Mouse (Mus musculus): ENCODE data around the gene Hspbap1. TPM values are rescaled to one million over a fixed set of nuclear protein-coding genes. Genes with fewer than 3 reads are reported as not detected.

Hspbap1 gene
- polyA plus RNA-seq, 1 experiment from 2014 or later, result 21.9 TPM

- H3K36me3 ChIP-seq, result peaks cover 5% of the 10 kb centered on the region; the same call in 1 of the 2 replicates
- WGBS, result 92% methylated on average over 12 of the region's 12 CpGs
- H3K9ac ChIP-seq (replicated peaks), result no peak overlapping the region
- no peak overlapping the region for H3K4me3 ChIP-seq (replicated peaks)
- H3K27ac ChIP-seq, result no peak overlapping the region
- H3K27me3 ChIP-seq, result no peaks in the 10 kb centered on the region
- no peak overlapping the region for H3K4me2 ChIP-seq (replicated peaks)
- no peaks in the 10 kb centered on the region for H3K9me3 ChIP-seq
- peaks cover 9% of the 10 kb centered on the region for H3K4me1 ChIP-seq (replicated peaks)
- no peak for ATAC-seq
Measured at GRCm38 (mm10) chr16:35742251-35742937, 27.8 kb upstream of the Hspbap1 start.

- Histone ChIP-seq H3K9ac (replicated peaks) (no peak overlapping the region), H3K9me3 (no peaks in the 10 kb centered on the region), H3K27ac (no peak overlapping the region), H3K4me3 (replicated peaks) (no peak overlapping the region), H3K4me2 (replicated peaks) (no peak overlapping the region), H3K27me3 (no peaks in the 10 kb centered on the region), H3K4me1 (replicated peaks) (no peaks in the 10 kb centered on the region), H3K36me3 (peaks cover 5% of the 10 kb centered on the region; the same call in 1 of the 2 replicates)
- WGBS, result 85% methylated on average over 9 of the region's 9 CpGs
- no peak for ATAC-seq
Measured at GRCm38 (mm10) chr16:35747417-35748236, 22.5 kb upstream of the Hspbap1 start.

DNA sequence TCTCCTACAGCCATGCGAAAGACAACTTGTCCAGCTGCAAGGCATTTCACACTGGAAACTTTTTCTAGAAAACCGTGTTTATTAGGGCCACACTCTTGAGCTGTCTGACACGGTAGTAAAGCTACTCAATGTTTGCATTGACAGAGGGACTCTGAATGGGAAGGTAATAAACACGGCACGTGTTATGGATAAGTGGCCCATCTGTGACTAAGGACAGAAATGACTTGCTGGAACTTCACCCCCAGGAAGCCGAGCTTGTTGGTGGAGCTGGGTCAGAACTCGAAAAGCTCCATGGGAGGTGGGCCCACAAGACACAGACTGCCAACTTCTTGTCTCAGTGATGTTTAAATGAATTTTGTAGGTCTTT lies 22.0 kb upstream of the Hspbap1 start:
- Histone ChIP-seq H3K27ac (no peak overlapping the region), H3K27me3 (no peaks in the 10 kb centered on the region), H3K9ac (replicated peaks) (no peak overlapping the region), H3K9me3 (no peaks in the 10 kb centered on the region), H3K36me3 (peaks cover 5% of the 10 kb centered on the region; the same call in 1 of the 2 replicates), H3K4me2 (replicated peaks) (no peak overlapping the region), H3K4me1 (replicated peaks) (no peaks in the 10 kb centered on the region), H3K4me3 (replicated peaks) (no peak overlapping the region)
- no peak for ATAC-seq
- 91% methylated on average over 7 of the region's 7 CpGs for WGBS

DNA sequence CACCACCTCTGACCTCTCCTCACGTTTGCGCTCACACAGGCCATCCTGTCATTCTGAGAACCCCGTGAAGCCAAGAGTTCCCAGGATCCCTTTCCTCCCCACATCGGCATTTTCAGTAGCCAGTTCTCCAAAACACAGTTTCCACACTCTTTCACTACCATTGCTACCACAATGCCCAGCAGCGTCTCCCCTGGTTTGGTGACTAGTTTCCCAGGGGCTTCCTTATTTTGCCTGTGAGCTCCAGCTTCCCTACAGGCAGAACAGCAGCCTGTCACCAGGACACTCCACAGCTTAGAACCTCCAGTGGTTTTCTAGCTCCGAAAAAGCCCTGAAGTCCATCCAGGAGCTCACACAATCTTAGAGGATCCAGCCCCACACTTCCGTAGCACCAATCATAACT lies 20.8 kb upstream of the Hspbap1 start:
- Histone ChIP-seq H3K9ac (replicated peaks) (no peak overlapping the region), H3K36me3 (peaks cover 5% of the 10 kb centered on the region; the same call in 1 of the 2 replicates), H3K4me1 (replicated peaks) (0 out of 2 replicates have a peak, but pooled peaks cover 3% of the 10 kb centered on the region), H3K27me3 (no peaks in the 10 kb centered on the region), H3K4me2 (replicated peaks) (no peak overlapping the region), H3K27ac (no peak overlapping the region), H3K4me3 (replicated peaks) (no peak overlapping the region), H3K9me3 (no peaks in the 10 kb centered on the region)
- ATAC-seq, result no peak
- WGBS, result 81% methylated on average over 7 of the region's 7 CpGs

- no peaks in the 10 kb centered on the region for H3K27me3 ChIP-seq
- H3K9ac ChIP-seq (replicated peaks), result no peak overlapping the region
- ATAC-seq, result no peak
- H3K4me2 ChIP-seq (replicated peaks), result no peak overlapping the region
- H3K4me3 ChIP-seq (replicated peaks), result no peak overlapping the region
- H3K4me1 ChIP-seq (replicated peaks), result peaks cover 8% of the 10 kb centered on the region; the same call in 1 of the 2 replicates
- 89% methylated on average over 4 of the region's 4 CpGs for WGBS
- no peaks in the 10 kb centered on the region for H3K9me3 ChIP-seq
- H3K36me3 ChIP-seq, result no peaks in the 10 kb centered on the region
- no peak overlapping the region for H3K27ac ChIP-seq
Measured at GRCm38 (mm10) chr16:35751841-35752240, 18.3 kb upstream of the Hspbap1 start.

- H3K4me2 ChIP-seq (replicated peaks), result no peak overlapping the region
- no peak for ATAC-seq
- WGBS, result 93% methylated on average over 5 of the region's 5 CpGs
- H3K27ac ChIP-seq, result no peak overlapping the region
- no peaks in the 10 kb centered on the region for H3K36me3 ChIP-seq
- H3K4me3 ChIP-seq (replicated peaks), result no peak overlapping the region
- no peak overlapping the region for H3K9ac ChIP-seq (replicated peaks)
- no peaks in the 10 kb centered on the region for H3K27me3 ChIP-seq
- H3K9me3 ChIP-seq, result no peaks in the 10 kb centered on the region
- H3K4me1 ChIP-seq (replicated peaks), result peaks cover 8% of the 10 kb centered on the region; the same call in 1 of the 2 replicates
Measured at GRCm38 (mm10) chr16:35753926-35754325, 16.2 kb upstream of the Hspbap1 start.

GRCm38 (mm10) chr16:35755502-35756334 lies 14.5 kb upstream of the Hspbap1 start:
- Histone ChIP-seq H3K36me3 (no peaks in the 10 kb centered on the region), H3K4me1 (replicated peaks) (peaks cover 8% of the 10 kb centered on the region; the same call in 1 of the 2 replicates), H3K4me2 (replicated peaks) (no peak overlapping the region), H3K27ac (no peak overlapping the region), H3K9ac (replicated peaks) (no peak overlapping the region), H3K27me3 (no peaks in the 10 kb centered on the region), H3K4me3 (replicated peaks) (no peak overlapping the region), H3K9me3 (no peaks in the 10 kb centered on the region)
- 81% methylated on average over 6 of the region's 6 CpGs for WGBS
- no peak for ATAC-seq

DNA sequence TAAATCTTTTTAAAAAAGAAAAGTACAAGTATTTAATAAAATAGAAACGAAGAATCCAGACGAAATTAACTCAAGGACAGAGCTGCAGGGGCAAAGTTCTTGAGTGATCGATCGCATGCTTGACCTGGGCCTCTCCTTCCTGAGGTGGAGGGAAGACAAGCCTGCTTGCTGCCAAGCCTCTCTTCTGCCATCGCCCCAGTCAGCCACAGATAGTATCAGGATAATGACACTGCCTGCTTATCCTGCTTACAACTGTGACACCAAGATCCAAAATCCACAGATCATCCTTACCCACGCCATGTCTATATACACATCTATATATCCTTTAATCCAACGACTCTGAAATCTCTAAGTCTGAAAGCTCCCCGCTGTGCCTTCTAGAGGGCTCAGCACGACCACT lies 13.5 kb upstream of the Hspbap1 start:
- Histone ChIP-seq H3K4me2 (replicated peaks) (no peak overlapping the region), H3K4me3 (replicated peaks) (no peak overlapping the region), H3K4me1 (replicated peaks) (peaks cover 8% of the 10 kb centered on the region; the same call in 1 of the 2 replicates), H3K9ac (replicated peaks) (no peak overlapping the region), H3K27me3 (no peaks in the 10 kb centered on the region), H3K9me3 (no peaks in the 10 kb centered on the region), H3K36me3 (no peaks in the 10 kb centered on the region), H3K27ac (no peak overlapping the region)
- no peak for ATAC-seq
- 85% methylated on average over 9 of the region's 9 CpGs for WGBS

- no peaks in the 10 kb centered on the region for H3K9me3 ChIP-seq
- peaks cover 5% of the 10 kb centered on the region; the same call in 1 of the 2 replicates for H3K4me1 ChIP-seq (replicated peaks)
- no peak for ATAC-seq
- no peaks in the 10 kb centered on the region for H3K36me3 ChIP-seq
- no peak overlapping the region for H3K4me3 ChIP-seq (replicated peaks)
- no peaks in the 10 kb centered on the region for H3K27me3 ChIP-seq
- no peak overlapping the region for H3K4me2 ChIP-seq (replicated peaks)
- no peak overlapping the region for H3K27ac ChIP-seq
- H3K9ac ChIP-seq (replicated peaks), result no peak overlapping the region
- 88% methylated on average over 5 of the region's 5 CpGs for WGBS
Measured at GRCm38 (mm10) chr16:35759401-35759800, 10.8 kb upstream of the Hspbap1 start.

- WGBS, result 83% methylated on average over 11 of the region's 11 CpGs
- H3K27me3 ChIP-seq, result no peaks in the 10 kb centered on the region
- no peak for ATAC-seq
Measured at GRCm38 (mm10) chr16:35763590-35764296, 6.4 kb upstream of the Hspbap1 start.

GRCm38 (mm10) chr16:35764941-35765340 lies 5.2 kb upstream of the Hspbap1 start:
- no peak overlapping the region for H3K4me2 ChIP-seq (replicated peaks)

More at GRCm38 (mm10) chr16:35763590-35764296, 6.4 kb upstream of the Hspbap1 start:
- H3K9ac ChIP-seq (replicated peaks), result no peak overlapping the region
- H3K4me3 ChIP-seq (replicated peaks), result no peak overlapping the region
- H3K27ac ChIP-seq, result no peak overlapping the region
- H3K4me1 ChIP-seq (replicated peaks), result peaks cover 21% of the 10 kb centered on the region
- no peak overlapping the region for H3K4me2 ChIP-seq (replicated peaks)
- H3K9me3 ChIP-seq, result no peaks in the 10 kb centered on the region
- no peaks in the 10 kb centered on the region for H3K36me3 ChIP-seq

More at GRCm38 (mm10) chr16:35764941-35765340, 5.2 kb upstream of the Hspbap1 start:
- Histone ChIP-seq H3K4me1 (replicated peaks) (peaks cover 27% of the 10 kb centered on the region), H3K9me3 (no peaks in the 10 kb centered on the region), H3K9ac (replicated peaks) (no peak overlapping the region), H3K27me3 (no peaks in the 10 kb centered on the region), H3K36me3 (no peaks in the 10 kb centered on the region), H3K27ac (no peak overlapping the region), H3K4me3 (replicated peaks) (no peak overlapping the region)
- ATAC-seq, result no peak
- WGBS, result 87% methylated on average over 1 of the region's 1 CpGs
